In the genomic region with DNA sequence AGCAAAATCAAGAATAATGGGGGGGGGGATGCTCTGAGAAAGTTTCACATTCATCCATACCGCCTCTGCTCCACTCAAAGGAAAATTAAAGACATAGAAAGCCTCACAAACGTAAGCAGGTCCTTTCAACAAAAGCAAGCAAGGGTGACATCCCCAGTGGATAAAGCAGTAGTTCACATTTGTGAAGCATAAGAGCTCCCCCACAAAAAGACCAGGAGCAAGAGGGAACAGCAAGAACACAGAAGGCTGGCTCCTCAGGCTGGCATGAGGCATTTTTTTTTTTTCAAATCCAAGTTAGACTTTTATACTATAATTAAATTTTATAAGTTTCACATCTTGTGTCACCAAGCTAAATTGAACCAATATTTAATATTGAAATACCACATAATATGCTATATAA, we compare ENCODE assay signal across 14 mouse cellular contexts.
DNase-seq lines count a peak whose midpoint lies in the region; ATAC-seq and TF ChIP-seq lines count a peak whose summit lies in the region.
"Had no signal": no experiment of that assay in that cellular context is flagged by ENCODE, and none has a peak within 500 bp of the region (broad histone marks: within the 10 kb centered on the region; RNA-seq: fewer than 3 reads in every experiment).

No protein-coding gene starts in this region.

- peak; percentile 34 for TF ChIP-seq CTCF in heart, postnatal 0 days (IDR thresholded peaks at IDR 0.05; ENCODE audit: low read depth)
- peak; percentile 5; the same call in 1 of the 2 replicates for TF ChIP-seq CTCF in stomach, postnatal 0 days (IDR thresholded peaks at IDR 0.05; ENCODE audit: low read depth)

- H3K27me3 ChIP-seq in heart, postnatal 0 days (ENCODE audit: control insufficient read depth, insufficient read depth, low read length), result no peaks in the 10 kb centered on the region
- no peaks in the 10 kb centered on the region for H3K27me3 ChIP-seq in stomach, postnatal 0 days (ENCODE audit: control insufficient read depth, insufficient read depth, low read length)
- H3K27me3 ChIP-seq: forebrain, embryonic 13.5 days; neural tube, embryonic 15.5 days had no signal

- no peak for TF ChIP-seq EP300 in heart, postnatal 0 days (IDR thresholded peaks at IDR 0.05; ENCODE audit: low read depth)
- no peak for TF ChIP-seq EP300 in stomach, postnatal 0 days (optimal IDR thresholded peaks at IDR 0.05)

- no peaks in the 10 kb centered on the region for H3K4me1 ChIP-seq in heart, postnatal 0 days (ENCODE audit: control insufficient read depth, insufficient read depth)
- H3K4me1 ChIP-seq in stomach, postnatal 0 days (replicated peaks; ENCODE audit: control insufficient read depth, insufficient read depth), result no peaks in the 10 kb centered on the region
- H3K4me1 ChIP-seq: forebrain, embryonic 13.5 days; neural tube, embryonic 15.5 days had no signal

- H3K27ac ChIP-seq in heart, postnatal 0 days (ENCODE audit: low read depth), result no peak overlapping the region
- H3K27ac ChIP-seq in stomach, postnatal 0 days (replicated peaks), result no peak overlapping the region
- H3K27ac ChIP-seq: forebrain, embryonic 13.5 days; heart, adult 2 months; neural tube, embryonic 15.5 days had no signal

- no peak overlapping the region for H3K4me3 ChIP-seq in heart, postnatal 0 days (ENCODE audit: low read depth, low read length)
- no peak overlapping the region for H3K4me3 ChIP-seq in stomach, postnatal 0 days (ENCODE audit: low read depth, low read length)
- H3K4me3 ChIP-seq: forebrain, embryonic 13.5 days; heart, adult 2 months; neural tube, embryonic 15.5 days had no signal

- peak; percentile 16 for DNase-seq in heart, postnatal 0 days (ENCODE audit: low spot score)
- no peak for DNase-seq in heart, adult 18-20 months
- DNase-seq in right cerebral cortex, adult 2 months (ENCODE audit: low spot score in 2 of 2), result peak; percentile 7 to 16
- no peak for DNase-seq in right cerebral cortex, postnatal 4 days
- peak; percentile 30 for DNase-seq in embryo, embryonic 10.5 days (ENCODE audit: low spot score)
- no peak for DNase-seq in stomach, postnatal 0 days (ENCODE audit: low spot score)
- no peak for DNase-seq in heart, adult 9 months (ENCODE audit: low spot score in 2 of 2)
- DNase-seq in kidney, adult 18-20 months, result no peak
- DNase-seq: heart, adult 2 months; lung, embryonic 14.5 days; thymus, postnatal 25 days had no signal

- no peak overlapping the region for H3K4me2 ChIP-seq in heart, postnatal 0 days (ENCODE audit: low read depth, low read length)
- H3K4me2 ChIP-seq in stomach, postnatal 0 days (replicated peaks; ENCODE audit: low read depth), result no peak overlapping the region
- H3K4me2 ChIP-seq: forebrain, embryonic 13.5 days; lung, embryonic 14.5 days; neural tube, embryonic 15.5 days had no signal

- WGBS in heart, postnatal 0 days, result 41% methylated on average over 2 of the region's 2 CpGs
- 46% methylated on average over 2 of the region's 2 CpGs for WGBS in stomach, postnatal 0 days

- no peak overlapping the region for H3K9ac ChIP-seq in heart, postnatal 0 days (replicated peaks; ENCODE audit: low read depth, low read length)
- no peak overlapping the region for H3K9ac ChIP-seq in stomach, postnatal 0 days (ENCODE audit: low read length)
- H3K9ac ChIP-seq: forebrain, embryonic 13.5 days; lung, embryonic 14.5 days; neural tube, embryonic 15.5 days had no signal

- no peaks in the 10 kb centered on the region for H3K36me3 ChIP-seq in heart, postnatal 0 days (replicated peaks; ENCODE audit: control insufficient read depth, insufficient read depth, low read length)
- no peaks in the 10 kb centered on the region for H3K36me3 ChIP-seq in stomach, postnatal 0 days (ENCODE audit: control insufficient read depth, insufficient read depth, low read length)
- H3K36me3 ChIP-seq: neural tube, embryonic 15.5 days had no signal

- ATAC-seq in heart, postnatal 0 days (ENCODE audit: insufficient read depth, low read depth), result no peak
- no peak for ATAC-seq in stomach, postnatal 0 days (ENCODE audit: low FRiP score, low TSS enrichment)
- ATAC-seq: forebrain, embryonic 13.5 days; midbrain, embryonic 16.5 days had no signal

- H3K9me3 ChIP-seq in heart, postnatal 0 days (replicated peaks; ENCODE audit: control insufficient read depth, low read length), result no peaks in the 10 kb centered on the region
- H3K9me3 ChIP-seq in stomach, postnatal 0 days (ENCODE audit: control insufficient read depth, low read length), result no peaks in the 10 kb centered on the region
- H3K9me3 ChIP-seq: forebrain, embryonic 13.5 days; neural tube, embryonic 15.5 days had no signal

Comparison
In these comparisons a context has a peak if more than half of its experiments do, and no peak if none do; other contexts are left out.
1. DNase-seq: peak in heart, postnatal 0 days (single experiment), right cerebral cortex, adult 2 months (2 of 2) and embryo, embryonic 10.5 days (single experiment); none in heart, adult 18-20 months (0 of 2), right cerebral cortex, postnatal 4 days (single experiment), stomach, postnatal 0 days (single experiment), heart, adult 9 months (0 of 2) and kidney, adult 18-20 months (single experiment).